Mouse (Mus musculus) embryo, embryonic 11 days (tissue): ENCODE data around the gene Foxl2.

Experiments used
- DNase-seq: peaks from one replicate; pipeline ENCODE4 v3.0.0-alpha.2; 2015

Foxl2 gene

GRCm38 (mm10) chr9:98955103-98955715 is at the start of gene Foxl2:
TSS of gene Foxl2 (plus strand) at chr9:98955288.
- peak; percentile 80 for DNase-seq

DNA sequence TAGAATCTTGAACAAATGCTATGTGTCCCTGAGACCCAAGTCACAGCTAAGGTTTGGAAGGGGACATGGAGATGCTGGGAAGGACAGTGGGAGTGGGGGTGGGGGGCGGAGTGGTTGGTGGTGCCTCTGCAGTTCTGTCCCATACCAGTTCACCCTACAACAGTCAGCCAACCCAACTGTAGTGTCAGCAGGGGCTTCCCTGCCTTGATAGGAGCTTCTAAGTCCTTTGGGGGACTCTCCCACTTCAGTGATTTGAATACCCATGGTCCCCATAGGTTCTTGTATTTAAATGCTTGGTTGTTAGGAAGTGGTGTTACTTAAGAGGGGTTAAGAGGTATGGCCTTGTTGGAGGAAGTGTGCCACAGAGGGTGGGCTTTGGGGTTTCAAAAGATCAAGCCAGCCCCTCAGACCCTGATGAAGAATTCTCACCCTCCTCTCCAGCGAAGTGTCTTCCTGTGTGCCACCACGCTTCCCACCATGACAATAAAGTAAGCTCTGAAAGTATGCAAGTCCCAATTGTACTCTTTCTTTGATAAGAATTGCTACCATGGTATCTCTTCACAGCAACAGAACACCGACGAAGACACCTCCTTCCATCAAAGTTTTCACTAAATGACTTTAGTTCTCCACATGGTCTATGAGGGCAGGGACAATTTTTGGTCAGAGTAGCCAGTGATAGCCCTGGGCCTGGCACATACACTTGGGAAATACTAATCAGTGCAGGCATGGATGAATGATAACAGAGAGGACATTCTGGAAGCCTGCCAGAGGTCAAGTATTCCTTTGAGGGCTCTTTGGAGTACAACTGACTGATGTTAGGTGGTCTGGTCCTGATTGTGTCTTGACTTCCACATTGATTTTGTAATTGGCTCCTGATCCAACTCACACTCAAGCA is 34.2 kb upstream of the Foxl2 start:
- no peak for DNase-seq

- no peak for DNase-seq
These were observed 32.0 kb upstream of the Foxl2 start for GRCm38 (mm10) chr9:98923119-98923518.

GRCm38 (mm10) chr9:98924183-98924582 is 30.9 kb upstream of the Foxl2 start:
- DNase-seq: no peak

- DNase-seq: no peak
These were observed 25.6 kb upstream of the Foxl2 start for GRCm38 (mm10) chr9:98929496-98929895.

DNA sequence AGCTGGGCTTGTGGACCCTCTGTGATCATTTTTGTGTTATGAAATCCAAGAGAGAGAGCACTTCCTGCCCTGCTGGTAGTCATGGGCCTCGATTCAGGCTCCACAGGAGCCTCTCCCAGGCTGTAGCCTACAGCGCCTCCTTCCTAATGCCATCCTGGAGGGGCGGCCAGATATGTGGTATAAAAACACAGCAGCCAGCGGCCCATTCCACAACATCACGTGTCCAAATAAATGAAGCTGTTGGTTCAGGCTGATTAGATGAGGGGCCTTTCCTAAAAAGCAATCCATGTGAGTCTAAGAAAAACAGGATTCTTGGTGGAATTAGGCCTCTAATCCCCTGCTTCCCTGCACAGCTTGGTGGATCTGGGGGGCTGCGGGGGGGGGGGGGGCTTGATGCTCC is 22.2 kb upstream of the Foxl2 start:
- DNase-seq: peak; percentile 38

DNA sequence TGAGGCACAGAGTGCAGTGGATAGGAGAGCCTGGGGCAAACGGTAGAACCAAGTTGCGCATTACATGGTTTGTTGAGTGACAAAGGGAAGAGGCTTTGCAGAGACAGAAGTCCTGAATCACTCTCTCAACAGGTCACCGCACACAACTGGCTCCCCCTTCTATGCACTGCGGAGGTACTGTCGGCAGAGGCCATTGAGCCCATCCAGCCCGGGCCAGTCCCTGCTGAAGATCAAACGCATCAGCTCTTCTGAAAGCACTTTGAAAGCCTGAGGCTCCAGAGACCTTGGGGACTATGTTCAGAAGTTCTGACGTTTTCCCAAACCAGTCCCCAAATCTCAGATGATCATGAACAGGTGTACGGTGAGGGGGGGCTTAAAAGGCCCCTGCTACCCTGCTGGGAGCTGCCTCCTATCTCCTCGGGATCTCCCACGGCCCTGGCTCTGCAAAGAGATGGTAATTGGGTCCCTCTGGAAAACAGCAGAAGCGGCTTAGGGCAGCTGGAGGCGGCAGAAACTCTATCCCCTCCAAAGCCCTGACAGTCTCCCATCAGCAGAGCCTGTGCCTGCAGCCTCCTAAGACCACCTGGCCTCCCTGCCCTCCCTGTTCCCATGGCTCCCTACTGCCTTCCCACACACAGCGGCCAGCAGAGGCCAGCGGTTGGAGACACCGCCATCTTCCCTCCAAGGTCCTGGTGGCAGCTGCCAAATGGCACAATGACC is 19.7 kb upstream of the Foxl2 start:
- DNase-seq: no peak

DNA sequence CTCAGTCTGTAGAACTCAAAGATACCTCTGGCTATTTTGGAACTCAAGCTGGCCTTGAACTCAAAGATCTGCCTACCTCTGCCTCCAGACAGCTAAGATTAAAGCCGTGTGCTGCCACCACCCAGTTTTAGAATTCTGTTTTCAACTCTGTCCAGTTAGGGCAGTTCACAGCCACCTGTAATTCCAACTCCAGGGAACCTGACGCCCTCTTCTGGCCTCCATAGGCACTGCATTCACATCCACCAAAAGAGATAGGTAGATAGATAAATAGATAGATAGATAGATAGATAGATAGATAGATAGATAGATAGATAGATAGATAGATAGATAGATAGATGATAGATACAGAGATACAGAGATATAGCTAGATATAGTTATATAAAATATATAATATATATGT is 15.8 kb upstream of the Foxl2 start:
- DNase-seq: no peak

DNA sequence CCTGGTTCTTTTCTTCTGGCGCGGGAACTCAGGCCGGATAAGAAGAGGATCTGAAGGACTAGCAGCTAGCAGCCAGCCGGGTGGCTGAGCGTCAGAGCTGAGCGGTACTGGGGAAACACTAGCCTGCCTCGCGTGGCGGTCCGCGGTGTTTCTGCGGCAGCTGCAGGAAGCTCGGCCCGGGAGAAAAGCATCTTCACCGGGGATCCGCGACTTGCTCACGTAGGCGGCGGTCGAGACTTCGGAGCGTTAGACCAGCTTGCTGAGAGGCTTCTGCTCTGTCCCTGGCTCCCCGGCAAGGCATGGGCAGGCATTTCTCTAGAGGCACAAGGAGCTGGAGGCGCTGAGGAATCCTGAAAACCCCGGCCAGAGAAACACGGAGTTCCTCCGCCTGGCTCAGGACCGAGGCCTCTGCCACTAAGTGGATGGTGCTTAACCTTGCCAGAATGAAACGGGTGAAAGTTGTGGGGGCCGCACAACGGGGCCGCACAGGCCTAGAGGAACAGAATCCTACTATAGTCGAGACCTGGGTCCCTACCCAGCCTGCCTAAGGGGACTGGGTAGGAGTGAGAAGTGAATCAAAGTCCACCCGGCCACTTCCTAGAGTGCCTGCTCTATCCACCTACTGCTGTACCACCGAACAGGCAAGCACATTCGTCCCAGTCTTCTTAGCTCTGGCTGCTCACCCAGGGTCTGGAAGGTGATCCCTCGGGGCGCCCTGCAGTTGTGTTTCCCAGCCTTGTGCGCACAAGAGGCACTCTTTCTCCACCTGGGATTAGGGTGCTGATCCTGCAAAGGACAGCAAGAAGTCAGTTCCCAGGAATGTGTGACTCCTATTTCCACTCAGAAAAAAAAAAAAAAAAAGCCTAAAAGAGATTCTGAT is 2.7 kb upstream of the Foxl2 start:
- peak; percentile 66 for DNase-seq

DNA sequence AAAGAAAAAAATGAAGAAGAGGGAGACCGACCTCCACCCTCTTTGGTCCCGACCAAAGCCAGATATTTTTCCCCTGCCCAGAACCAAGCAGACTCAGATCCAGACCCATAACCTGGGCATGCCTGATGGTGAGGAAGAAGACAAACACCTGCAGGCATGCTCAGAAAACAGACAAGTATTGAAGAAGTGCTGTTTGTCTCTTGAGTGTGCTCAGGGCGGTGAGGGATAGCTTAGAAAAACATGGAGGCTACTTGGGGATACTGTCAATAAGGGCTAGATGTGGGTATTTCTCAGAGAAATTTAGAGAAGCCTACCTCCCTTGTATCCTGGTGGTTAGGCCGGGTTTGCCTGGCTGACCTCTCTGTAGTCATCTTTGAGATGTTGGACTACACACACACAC is 1.8 kb upstream of the Foxl2 start:
- DNase-seq: no peak

DNA sequence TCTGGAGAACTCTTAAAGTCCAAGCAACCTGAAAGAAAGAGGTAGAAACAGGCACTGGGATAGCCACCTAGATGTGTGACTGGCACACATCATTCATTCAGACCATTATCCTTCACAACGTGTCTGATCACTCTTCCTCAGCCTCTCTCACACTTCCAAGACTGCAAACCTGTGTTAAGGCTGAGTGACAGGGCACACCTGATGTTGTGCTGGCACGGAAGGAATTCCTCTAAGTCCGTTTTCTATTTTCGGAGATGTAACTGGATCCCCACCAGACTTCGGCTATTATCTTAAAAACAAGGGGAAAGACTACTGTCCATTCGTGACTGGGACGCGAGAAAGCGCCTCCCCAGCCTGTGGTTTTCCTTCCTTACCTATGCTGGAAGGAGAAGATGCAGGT is 1.3 kb upstream of the Foxl2 start:
- DNase-seq: no peak

GRCm38 (mm10) chr9:98954391-98955102 is 541 bp upstream of the Foxl2 start:
- DNase-seq: no peak

- peak; percentile 75 for DNase-seq
These were observed 682 bp downstream of the Foxl2 start for GRCm38 (mm10) chr9:98955716-98956224.

DNA sequence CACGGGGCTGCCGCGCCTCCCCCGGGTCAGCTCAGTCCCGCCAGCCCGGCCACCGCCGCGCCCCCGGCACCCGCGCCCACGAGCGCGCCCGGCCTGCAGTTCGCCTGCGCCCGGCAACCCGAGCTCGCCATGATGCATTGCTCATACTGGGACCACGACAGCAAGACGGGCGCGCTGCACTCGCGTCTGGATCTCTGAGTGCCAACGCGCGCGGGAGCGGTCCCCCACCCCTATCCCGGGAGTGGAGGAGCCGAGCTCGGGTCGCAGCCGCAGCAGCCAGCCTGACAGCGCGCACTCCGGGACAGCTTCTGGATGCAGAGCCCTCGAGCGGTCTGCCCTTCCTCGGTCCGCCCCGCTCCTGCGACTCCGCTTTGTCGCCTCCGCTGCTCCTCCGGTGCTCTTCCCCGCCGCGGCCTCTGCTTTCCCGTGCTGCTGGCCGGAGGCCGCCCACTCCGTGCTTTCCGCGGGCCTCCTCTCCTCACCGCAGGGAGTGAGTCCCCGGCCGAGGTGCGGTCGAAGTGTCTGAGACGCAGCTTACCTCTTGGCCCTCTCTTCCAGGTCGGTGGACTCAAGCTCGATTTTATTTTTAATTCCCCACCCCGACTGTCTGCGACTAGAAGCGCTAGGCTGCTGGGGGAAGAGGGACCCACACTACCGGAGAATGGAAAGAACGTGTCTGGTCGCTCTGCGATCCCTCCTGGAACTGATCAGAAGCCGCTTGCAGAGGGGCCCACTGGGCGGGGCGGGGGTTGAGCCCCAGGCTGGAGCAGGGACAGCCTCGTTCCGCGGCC is 1.7 kb downstream of the Foxl2 start:
- peak; percentile 74 for DNase-seq

DNA sequence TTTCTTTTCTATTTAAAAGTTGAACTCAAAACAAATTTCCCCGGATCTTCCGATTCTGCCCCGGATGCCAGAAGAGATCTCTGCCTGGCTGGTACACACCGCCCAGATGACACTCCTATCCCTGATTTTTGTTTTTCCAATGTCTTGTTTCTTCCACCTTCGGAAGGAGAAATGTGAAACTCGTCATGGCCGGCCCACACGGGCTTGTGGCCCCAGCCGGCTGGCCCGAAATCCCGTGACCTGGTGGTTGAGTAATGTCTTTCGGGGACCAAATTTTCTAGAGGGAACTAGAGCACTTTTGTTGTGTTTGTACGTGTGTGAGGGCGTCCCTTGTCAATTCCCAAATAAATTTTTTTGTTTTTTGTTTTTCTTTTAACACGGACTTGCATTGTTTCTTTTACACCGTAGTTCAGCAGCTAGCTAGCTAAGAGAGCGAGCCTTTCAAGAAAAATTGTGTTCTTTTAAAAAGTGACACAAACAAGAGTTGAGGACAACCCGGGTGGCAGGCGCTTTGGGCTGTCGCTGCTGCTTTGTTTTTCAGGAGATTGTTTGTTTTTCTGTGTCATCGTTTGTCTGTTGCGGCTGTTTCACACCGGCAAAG is 2.8 kb downstream of the Foxl2 start:
- DNase-seq: peak; percentile 44

GRCm38 (mm10) chr9:98958628-98959027 is 3.5 kb downstream of the Foxl2 start:
- no peak for DNase-seq

GRCm38 (mm10) chr9:98959851-98960250 is 4.8 kb downstream of the Foxl2 start:
- no peak for DNase-seq

GRCm38 (mm10) chr9:98960348-98960747 is 5.3 kb downstream of the Foxl2 start:
- no peak for DNase-seq

- peak; percentile 53 for DNase-seq
These were observed 6.7 kb downstream of the Foxl2 start for GRCm38 (mm10) chr9:98961591-98962477.
